Mouse (Mus musculus) intestine, postnatal 0 days (tissue): Measurements from ENCODE around the gene Tead4. TPM values are rescaled to one million over a fixed set of nuclear protein-coding genes. Genes with fewer than 3 reads are reported as not detected.

Experiments used
- ATAC-seq: fragments of 200-750 bp; cut with Nextera tagmentation; 2 replicates; pipeline ENCODE4 v1.8.0; 2017; ENCODE audit warnings: mild to moderate bottlenecking, moderate TSS enrichment, moderate library complexity
- H3K27ac ChIP-seq: fragments of 300-500 bp; sonication (generic); 2 replicates; pipeline ENCODE4 v1.5.1; 2014; ENCODE audit warnings: mild to moderate bottlenecking, low read depth, low read length, moderate library complexity
- H3K27me3 ChIP-seq: fragments of 300-500 bp; sonication (generic); replicated peaks from 2 replicates; pipeline ENCODE4 v1.6.1; 2014; ENCODE audit warnings: low read length, mixed read lengths; ENCODE audit not compliant: control insufficient read depth, insufficient read depth
- H3K36me3 ChIP-seq: fragments of 300-500 bp; sonication (generic); 2 replicates; pipeline ENCODE4 v1.6.1; 2014; ENCODE audit warnings: mild to moderate bottlenecking, moderate library complexity; ENCODE audit not compliant: control insufficient read depth, insufficient read depth
- H3K4me1 ChIP-seq: fragments of 300-500 bp; sonication (generic); replicated peaks from 2 replicates; pipeline ENCODE4 v1.6.1; 2014; ENCODE audit warnings: antibody characterized with exemption, low read length, mixed read lengths; ENCODE audit not compliant: control insufficient read depth, insufficient read depth
- H3K4me2 ChIP-seq: fragments of 300-500 bp; sonication (generic); replicated peaks from 2 replicates; pipeline ENCODE4 v1.6.1; 2014; ENCODE audit warnings: low read depth, mild to moderate bottlenecking, moderate library complexity
- H3K4me3 ChIP-seq: fragments of 300-500 bp; sonication (generic); 2 replicates; pipeline ENCODE4 v1.5.1; 2014; ENCODE audit warnings: low read depth, low read length
- H3K9ac ChIP-seq: fragments of 300-500 bp; sonication (generic); 2 replicates; pipeline ENCODE4 v1.6.1; 2014; ENCODE audit warnings: mild to moderate bottlenecking, low read depth, low read length
- H3K9me3 ChIP-seq: fragments of 300-500 bp; sonication (generic); 2 replicates; pipeline ENCODE4 v1.6.1; 2016; ENCODE audit warnings: mixed run types; ENCODE audit not compliant: control insufficient read depth
- CTCF ChIP-seq: sonication (generic); IDR thresholded peaks from 2 replicates; pipeline ENCODE4 v1.5.1; 2016; ENCODE audit warnings: low read depth, mild to moderate bottlenecking, control low read depth, antibody characterized with exemption, moderate library complexity
- WGBS: fragments of 180-500 bp; shearing (Covaris S2); extraction: QIAGEN DNeasy Blood & Tissue Kit; methylation state at CpG from one replicate; pipeline ENCODE4 v1.1.7; 2014; 5-methylcytosine and 5-hydroxymethylcytosine counted together
- polyA plus RNA-seq: library from polyadenylated mRNA; unstranded; fragments of >200 nt; fragmentation: Nextera tagmentation; extraction: Ambion mirVana; gene quantifications from 2 replicates; pipeline ENCODE4 v1.2.1, GENCODE M21; 2015

The Tead4 gene
- polyA plus RNA-seq, 1 experiment from 2014 or later = 1.5 TPM

- 65% methylated on average over 2 of the region's 2 CpGs for WGBS
- no peak for ATAC-seq
- H3K27ac ChIP-seq = no peak overlapping the region
- H3K9me3 ChIP-seq = no peaks in the 10 kb centered on the region
- H3K4me1 ChIP-seq = no peaks in the 10 kb centered on the region
- no peak overlapping the region for H3K9ac ChIP-seq
- no peak overlapping the region for H3K4me3 ChIP-seq
- no peaks in the 10 kb centered on the region for H3K27me3 ChIP-seq
- no peak overlapping the region for H3K4me2 ChIP-seq
- TF ChIP-seq CTCF = no peak
- H3K36me3 ChIP-seq = no peaks in the 10 kb centered on the region
Observed at GRCm38 (mm10) chr6:128255941-128256340, 44.7 kb downstream of the Tead4 start.

DNA sequence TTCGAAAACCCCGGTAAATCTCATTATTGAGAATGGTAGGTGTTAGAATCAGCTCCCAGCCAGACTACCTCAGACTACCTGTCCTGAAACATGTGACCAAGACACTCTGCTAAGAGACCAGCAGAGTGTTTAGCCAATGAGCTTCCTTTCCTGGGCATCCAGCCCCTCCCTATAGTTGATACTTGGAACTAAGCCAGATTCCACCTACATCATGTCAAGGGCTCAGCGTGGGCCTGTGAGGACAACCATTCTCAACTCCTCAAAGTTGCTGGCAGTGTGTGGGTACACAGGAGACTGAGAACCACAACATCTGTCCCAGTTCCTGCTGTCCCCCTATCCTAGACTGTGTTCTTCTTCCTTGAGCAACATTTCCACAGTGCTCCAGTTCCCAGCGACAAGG, 45.3 kb downstream of the Tead4 start:
- ATAC-seq = peak; percentile 23
- Histone ChIP-seq H3K36me3 (no peaks in the 10 kb centered on the region), H3K4me3 (no peak overlapping the region), H3K27me3 (no peaks in the 10 kb centered on the region), H3K4me1 (no peaks in the 10 kb centered on the region), H3K9me3 (no peaks in the 10 kb centered on the region), H3K27ac (no peak overlapping the region), H3K4me2 (no peak overlapping the region), H3K9ac (no peak overlapping the region)
- TF ChIP-seq CTCF = no peak
- WGBS = 63% methylated on average over 4 of the region's 4 CpGs

DNA sequence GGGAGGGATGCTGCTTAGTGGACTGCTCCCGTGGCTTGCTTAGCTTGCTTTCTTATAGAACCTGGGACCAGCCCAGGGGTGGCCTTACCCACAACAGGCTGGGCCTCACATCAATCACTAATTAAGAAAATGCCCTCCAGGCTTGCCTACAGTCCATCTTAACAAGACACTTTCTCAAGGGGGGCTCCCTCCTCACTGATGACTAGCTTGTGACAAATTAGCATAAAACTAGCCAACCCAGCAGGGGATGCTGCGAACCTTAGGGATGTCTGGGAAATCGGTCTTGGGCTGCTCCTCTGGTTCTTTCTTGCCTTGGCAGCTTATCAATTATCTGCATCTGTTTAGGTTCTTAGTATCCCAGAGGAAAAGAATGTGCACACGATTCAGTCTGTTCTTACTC, 46.1 kb downstream of the Tead4 start:
- H3K27me3 ChIP-seq = no peaks in the 10 kb centered on the region
- no peaks in the 10 kb centered on the region for H3K9me3 ChIP-seq
- H3K27ac ChIP-seq = no peak overlapping the region
- H3K36me3 ChIP-seq = no peaks in the 10 kb centered on the region
- H3K4me3 ChIP-seq = no peak overlapping the region
- H3K9ac ChIP-seq = no peak overlapping the region
- no peak for ATAC-seq
- no peak overlapping the region for H3K4me2 ChIP-seq
- no peaks in the 10 kb centered on the region for H3K4me1 ChIP-seq
- no peak for TF ChIP-seq CTCF
- 64% methylated on average over 4 of the region's 4 CpGs for WGBS

- no peak overlapping the region for H3K4me2 ChIP-seq
- no peak overlapping the region for H3K27ac ChIP-seq
- H3K27me3 ChIP-seq = no peaks in the 10 kb centered on the region
- H3K36me3 ChIP-seq = no peaks in the 10 kb centered on the region
- no peak for TF ChIP-seq CTCF
- H3K9me3 ChIP-seq = no peaks in the 10 kb centered on the region
- no peak for ATAC-seq
- no peak overlapping the region for H3K4me3 ChIP-seq
- WGBS = 88% methylated on average over 2 of the region's 2 CpGs
- no peak overlapping the region for H3K9ac ChIP-seq
- no peaks in the 10 kb centered on the region for H3K4me1 ChIP-seq
Observed at GRCm38 (mm10) chr6:128253111-128253510, 47.5 kb downstream of the Tead4 start.

DNA sequence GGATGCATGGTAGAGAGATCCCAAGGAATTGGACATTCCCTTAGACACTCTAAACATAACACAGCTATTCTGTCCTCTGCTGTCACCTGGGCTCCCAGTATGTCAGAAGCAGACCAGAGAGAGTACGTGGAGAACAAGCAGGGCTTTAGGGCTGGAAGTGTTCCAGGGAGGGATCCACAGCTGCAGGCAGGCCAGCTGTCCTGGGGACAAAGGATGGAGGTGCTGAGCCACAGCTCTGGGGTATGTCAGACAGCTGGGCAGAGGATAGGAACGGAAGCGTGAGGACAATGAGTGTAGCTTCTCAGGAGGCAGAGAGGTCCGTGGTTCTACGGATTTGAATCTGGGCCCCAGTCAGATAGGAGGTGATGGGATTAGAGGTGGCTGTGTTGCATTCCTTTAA, 50.0 kb downstream of the Tead4 start:
- Histone ChIP-seq H3K9ac (no peak overlapping the region), H3K4me2 (no peak overlapping the region), H3K4me3 (no peak overlapping the region), H3K4me1 (no peaks in the 10 kb centered on the region), H3K27ac (no peak overlapping the region), H3K36me3 (no peaks in the 10 kb centered on the region), H3K9me3 (no peaks in the 10 kb centered on the region), H3K27me3 (no peaks in the 10 kb centered on the region)
- WGBS = 80% methylated on average over 5 of the region's 5 CpGs
- TF ChIP-seq CTCF = no peak
- ATAC-seq = no peak

DNA sequence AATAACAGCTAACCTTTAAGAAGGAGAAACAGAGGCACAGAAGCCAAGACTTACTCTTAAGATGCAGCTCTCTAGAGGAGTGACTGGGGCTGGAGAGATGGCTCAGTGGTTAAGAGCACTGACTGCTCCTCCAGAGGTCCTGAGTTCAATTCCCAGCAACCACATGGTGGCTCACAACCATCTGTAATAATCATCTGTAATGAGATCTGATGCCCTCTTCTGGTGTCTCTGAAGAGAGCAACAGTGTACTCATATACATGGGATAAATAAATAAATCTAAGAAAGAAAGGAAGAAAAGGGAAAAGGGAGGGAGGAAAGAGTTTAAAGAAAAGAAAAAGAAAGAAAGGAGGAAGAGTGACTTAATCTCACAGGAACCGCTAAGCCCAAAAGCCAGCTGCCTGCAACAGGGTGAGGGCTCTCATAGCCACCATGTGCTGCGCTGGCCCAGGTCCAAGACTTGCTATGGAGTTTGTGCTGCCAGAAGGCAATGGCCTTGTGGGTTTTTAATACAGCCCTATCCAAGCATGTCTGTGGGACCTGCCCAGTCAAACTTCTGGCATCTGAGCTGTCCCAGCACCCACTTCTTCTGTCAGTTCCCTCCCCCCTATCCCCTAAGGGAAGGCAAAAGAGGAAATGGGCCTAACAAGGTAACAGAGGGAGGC, 63.4 kb downstream of the Tead4 start:
- no peak overlapping the region for H3K4me2 ChIP-seq
- H3K27ac ChIP-seq = no peak overlapping the region
- no peaks in the 10 kb centered on the region for H3K4me1 ChIP-seq
- no peaks in the 10 kb centered on the region for H3K27me3 ChIP-seq
- H3K9me3 ChIP-seq = no peaks in the 10 kb centered on the region
- no peak overlapping the region for H3K4me3 ChIP-seq
- 80% methylated on average over 2 of the region's 2 CpGs for WGBS
- H3K36me3 ChIP-seq = no peaks in the 10 kb centered on the region
- ATAC-seq = no peak
- TF ChIP-seq CTCF = peak; percentile 37
- no peak overlapping the region for H3K9ac ChIP-seq

DNA sequence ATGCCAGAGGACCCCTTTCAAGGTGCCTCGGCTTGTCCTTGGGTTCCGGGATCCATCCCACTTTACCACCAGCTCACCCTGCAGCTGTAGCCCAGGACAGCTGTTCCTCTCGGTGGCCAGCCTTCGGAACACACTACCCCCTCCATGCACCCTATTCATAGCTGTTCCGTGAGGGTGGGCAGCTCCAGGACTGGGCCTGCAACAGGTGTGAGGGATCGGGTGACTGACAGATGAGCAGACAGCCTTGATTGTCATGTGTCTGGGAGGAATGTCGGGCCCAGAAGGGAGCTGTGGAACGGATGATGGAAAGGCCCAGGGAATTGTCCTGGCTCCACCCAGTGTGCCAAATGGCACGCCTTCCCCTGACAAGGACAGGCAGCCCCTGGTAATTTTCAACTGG, 64.0 kb downstream of the Tead4 start:
- no peak for ATAC-seq
- WGBS = 73% methylated on average over 9 of the region's 9 CpGs
- no peak overlapping the region for H3K27ac ChIP-seq
- TF ChIP-seq CTCF = no peak
- H3K27me3 ChIP-seq = no peaks in the 10 kb centered on the region
- no peaks in the 10 kb centered on the region for H3K36me3 ChIP-seq
- H3K4me1 ChIP-seq = no peaks in the 10 kb centered on the region
- no peak overlapping the region for H3K4me3 ChIP-seq
- H3K9me3 ChIP-seq = no peaks in the 10 kb centered on the region
- H3K4me2 ChIP-seq = no peak overlapping the region
- H3K9ac ChIP-seq = no peak overlapping the region
